Mouse (Mus musculus) CH12.LX (cell line): Measurements from ENCODE around the gene Gm20388. TPM values are rescaled to one million over a fixed set of nuclear protein-coding genes. Genes with fewer than 3 reads are reported as not detected.

Experiments
- DNase-seq: peaks from one replicate; pipeline ENCODE4 v3.0.0-alpha.2; 2013; ENCODE audit errors: extremely low read depth
- H3K27ac ChIP-seq: 2 replicates; pipeline ENCODE4 v1.5.1; 2012; ENCODE audit warnings: low read depth, mild to moderate bottlenecking, control low read depth, moderate library complexity; ENCODE audit not compliant: insufficient read depth
- H3K27me3 ChIP-seq: replicated peaks from 2 replicates; pipeline ENCODE3; 2012; ENCODE audit warnings: inconsistent platforms
- H3K36me3 ChIP-seq, 2 experiments: replicated peaks in 1 of 2; 2 replicates each; pipeline versions ENCODE3 to v1.6.1; 2012; ENCODE audit warnings: inconsistent platforms in 1 of 2, low read length in 1 of 2, mild to moderate bottlenecking in 1 of 2, mixed read lengths in 1 of 2, moderate library complexity in 1 of 2; ENCODE audit not compliant: control insufficient read depth in 1 of 2, insufficient read depth in 1 of 2
- H3K4me1 ChIP-seq, 2 experiments: 2 replicates each; pipeline ENCODE4 v1.6.1; 2012; ENCODE audit warnings: inconsistent platforms in 1 of 2, moderate library complexity in 1 of 2; ENCODE audit not compliant: insufficient read depth in 2 of 2, control insufficient read depth in 1 of 2
- H3K4me2 ChIP-seq: 2 replicates; pipeline ENCODE4 v1.6.1; 2012; ENCODE audit warnings: low read depth, mild to moderate bottlenecking, control low read depth; ENCODE audit not compliant: poor library complexity, insufficient read depth, severe bottlenecking
- H3K4me3 ChIP-seq, 3 experiments: fragments of 150-350 bp in 1 of 3; sonication (generic) in 1 of 3; replicated peaks in 1 of 3; 2 replicates each; pipeline versions ENCODE3 to v1.5.1; 2011 to 2012; ENCODE audit warnings: low read depth in 2 of 3, low read length in 2 of 3, mild to moderate bottlenecking in 2 of 3, moderate library complexity in 2 of 3, control low read depth in 1 of 3, improper control_type of control experiment in 1 of 3, inconsistent platforms in 1 of 3, mixed read lengths in 1 of 3; ENCODE audit not compliant: poor library complexity in 1 of 3
- H3K79me2 ChIP-seq: replicated peaks from 2 replicates; pipeline ENCODE4 v1.6.1; 2012; ENCODE audit warnings: mild to moderate bottlenecking, moderate library complexity; ENCODE audit not compliant: control insufficient read depth, poor library complexity, insufficient read depth, severe bottlenecking; ENCODE audit errors: extremely low read depth
- H3K9ac ChIP-seq: 2 replicates; pipeline ENCODE4 v1.6.1; 2012; ENCODE audit warnings: low read depth, mild to moderate bottlenecking, control low read depth, moderate library complexity; ENCODE audit not compliant: insufficient read depth
- H3K9me3 ChIP-seq: replicated peaks from 2 replicates; pipeline ENCODE3; 2012; ENCODE audit warnings: low read length, inconsistent platforms, mixed read lengths
- BHLHE40 ChIP-seq: IDR thresholded peaks from 2 replicates; pipeline ENCODE4 v1.6.1; 2011; ENCODE audit warnings: mild to moderate bottlenecking, low read depth, low read length, improper control_type of control experiment
- E2F4 ChIP-seq: IDR thresholded peaks from 2 replicates; pipeline ENCODE4 v1.6.1; 2011; ENCODE audit warnings: low read depth, low read length, improper control_type of control experiment; ENCODE audit not compliant: insufficient replicate concordance
- ETS1 ChIP-seq: conservative IDR thresholded peaks from 2 replicates; pipeline ENCODE4 v1.6.1; 2012; ENCODE audit warnings: low read depth, mild to moderate bottlenecking, inconsistent platforms, low read length, improper control_type of control experiment, moderate library complexity
- GABPA ChIP-seq: IDR thresholded peaks from 2 replicates; pipeline ENCODE4 v1.6.1; 2012; ENCODE audit warnings: low read depth, low read length, improper control_type of control experiment, inconsistent platforms; ENCODE audit not compliant: insufficient replicate concordance
- JUND ChIP-seq: conservative IDR thresholded peaks from 2 replicates; pipeline ENCODE4 v1.6.1; 2011; ENCODE audit warnings: low read depth, low read length, improper control_type of control experiment
- KAT2A ChIP-seq: IDR thresholded peaks from 2 replicates; pipeline ENCODE4 v1.6.1; 2012; ENCODE audit warnings: low read length, improper control_type of control experiment, inconsistent platforms; ENCODE audit not compliant: insufficient replicate concordance
- MEF2A ChIP-seq: IDR thresholded peaks from 2 replicates; pipeline ENCODE4 v1.6.1; 2014; ENCODE audit warnings: low read depth, mild to moderate bottlenecking, inconsistent platforms, low read length, improper control_type of control experiment, borderline replicate concordance
- MYC ChIP-seq: IDR thresholded peaks from 2 replicates; pipeline ENCODE4 v1.6.1; 2011; ENCODE audit warnings: low read depth, mild to moderate bottlenecking, improper control_type of control experiment, low read length
- NELFE ChIP-seq: IDR thresholded peaks from 2 replicates; pipeline ENCODE4 v1.6.1; 2011; ENCODE audit warnings: low read depth, low read length, improper control_type of control experiment
- NRF1 ChIP-seq: IDR thresholded peaks from 2 replicates; pipeline ENCODE4 v1.6.1; 2014; ENCODE audit warnings: low read depth, mild to moderate bottlenecking, inconsistent platforms, low read length, improper control_type of control experiment, moderate library complexity
- RCOR1 ChIP-seq: conservative IDR thresholded peaks from 2 replicates; pipeline ENCODE4 v1.6.1; 2012; ENCODE audit warnings: low read depth, mild to moderate bottlenecking, inconsistent platforms, low read length, improper control_type of control experiment
- SIN3A ChIP-seq: IDR thresholded peaks from 2 replicates; pipeline ENCODE4 v1.6.1; 2012; ENCODE audit warnings: low read length, improper control_type of control experiment, inconsistent platforms
- SMC3 ChIP-seq: IDR thresholded peaks from 2 replicates; pipeline ENCODE4 v1.6.1; 2011; ENCODE audit warnings: low read depth, low read length, improper control_type of control experiment
- TBP ChIP-seq: conservative IDR thresholded peaks from 2 replicates; pipeline ENCODE4 v1.6.1; 2011; ENCODE audit warnings: low read depth, low read length, improper control_type of control experiment
- ZMIZ1 ChIP-seq: IDR thresholded peaks from 2 replicates; pipeline ENCODE4 v1.6.1; 2012; ENCODE audit warnings: low read depth, mild to moderate bottlenecking, inconsistent platforms, low read length, improper control_type of control experiment
- dilution Hi-C: fragments of 300-500 bp; cut with MboI; formaldehyde crosslinking; loops from 2 replicates; pipeline ENCODE4 v1.14.3; 2020; ENCODE audit warnings: low sequenced_read_pairs; ENCODE audit not compliant: extremely low pct_unique_long_range_greater_than_20kb, extremely low pct_ligation_motif_present
- in situ Hi-C: fragments of 300-500 bp; cut with MboI; formaldehyde crosslinking; loops from 3 replicates; pipeline ENCODE4 v1.14.3; 2019; ENCODE audit warnings: low sequenced_read_pairs, low pct_ligation_motif_present, low pct_unique_long_range_greater_than_20kb, mixed read lengths
- polyA plus RNA-seq: library from polyadenylated mRNA; unstranded; fragments of >175 nt; gene quantifications from 2 replicates; pipeline ENCODE4 v1.2.1, GENCODE M21; 2012; ENCODE audit warnings: low read depth; ENCODE audit not compliant: insufficient read length
- total RNA-seq, 2 experiments: library from RNA; depleted of rRNA; stranded (reverse); fragments of 300-350 nt in 1 of 2; fragments of >200 nt in 1 of 2; gene quantifications; 2 replicates each; pipeline ENCODE4 v1.2.3; 2012 to 2014

Gm20388 gene
- total and polyA plus RNA-seq, 3 experiments = 14.8 to 26.3 (median 22.2) TPM

GRCm38 (mm10) chr8:121063649-121064048 lies 1153.0 kb downstream of the Gm20388 start:
- dilution Hi-C loops = no loop called here
- no peak overlapping the region for H3K4me2 ChIP-seq
- H3K4me3 ChIP-seq = no peak overlapping the region
- no peak overlapping the region for H3K27ac ChIP-seq
- peaks cover 84% of the 10 kb centered on the region for H3K27me3 ChIP-seq
- H3K36me3 ChIP-seq = no peaks in the 10 kb centered on the region
- no peak for DNase-seq
- peaks cover 3% of the 10 kb centered on the region for H3K9me3 ChIP-seq
- H3K4me1 ChIP-seq = no peaks in the 10 kb centered on the region
- TF ChIP-seq MYC (no peak), SIN3A (no peak), JUND (no peak)
- TF ChIP-seq, all 38 proteins: peak for 0
- H3K79me2 ChIP-seq = no peaks in the 10 kb centered on the region
- in situ Hi-C loops = loop anchor here (10.0 kb wide), 1 partner anchor 249 kb away; no protein-coding TSS in a partner anchor
- no peak overlapping the region for H3K9ac ChIP-seq

- H3K27ac ChIP-seq = no peak overlapping the region
- no peak overlapping the region for H3K4me2 ChIP-seq
- H3K79me2 ChIP-seq = no peaks in the 10 kb centered on the region
- no peak overlapping the region for H3K9ac ChIP-seq
- peaks cover 90% of the 10 kb centered on the region for H3K27me3 ChIP-seq
- no peaks in the 10 kb centered on the region for H3K9me3 ChIP-seq
- in situ Hi-C loops = no loop called here
- H3K4me3 ChIP-seq = no peak overlapping the region
- H3K36me3 ChIP-seq = no peaks in the 10 kb centered on the region
- DNase-seq = no peak
- TF ChIP-seq ZMIZ1 (no peak), SIN3A (no peak), BHLHE40 (no peak), E2F4 (no peak), SMC3 (no peak), NELFE (no peak), ETS1 (no peak), MYC (no peak), NRF1 (no peak), JUND (no peak), KAT2A (no peak), RCOR1 (no peak), GABPA (no peak), TBP (no peak), MEF2A (no peak)
- dilution Hi-C loops = no loop called here
- no peaks in the 10 kb centered on the region for H3K4me1 ChIP-seq
Observed at GRCm38 (mm10) chr8:121071454-121071853, 1160.8 kb downstream of the Gm20388 start.
